In the genomic region with DNA sequence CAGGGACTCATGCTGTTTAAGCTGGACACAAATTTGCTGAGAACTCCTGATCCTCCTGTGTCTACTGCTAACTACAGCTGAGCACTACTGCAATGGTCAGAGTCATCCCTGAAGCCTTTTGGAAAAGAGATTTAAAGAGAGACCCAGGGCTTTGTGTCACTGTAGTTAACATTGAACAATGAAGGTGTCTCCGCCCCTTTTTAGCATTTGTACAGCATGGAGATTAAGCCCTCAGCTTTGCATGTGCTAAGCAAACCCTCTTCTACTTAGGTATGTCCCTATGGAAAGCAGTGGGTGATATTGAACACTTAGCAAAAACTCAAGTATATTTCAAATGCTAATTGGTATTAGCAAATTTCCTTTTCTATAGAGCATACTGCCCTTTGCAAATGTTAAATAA, we compare ENCODE assay signal across 21 mouse cellular contexts.
"Had no signal": no experiment of that assay in that cellular context is flagged by ENCODE, and none has a peak within 500 bp of the region (broad histone marks: within the 10 kb centered on the region; RNA-seq: fewer than 3 reads in every experiment).

No protein-coding gene starts in this region.

- H3K9me3 ChIP-seq: lung, embryonic 15.5 days; midbrain, embryonic 10.5 days; midbrain, embryonic 12.5 days; neural tube, embryonic 13.5 days; neural tube, embryonic 15.5 days; stomach, embryonic 15.5 days had no signal

- H3K4me3 ChIP-seq: lung, embryonic 15.5 days; midbrain, embryonic 10.5 days; midbrain, embryonic 12.5 days; myocyte; neural tube, embryonic 13.5 days; neural tube, embryonic 15.5 days; stomach, embryonic 15.5 days had no signal

- H3K36me3 ChIP-seq: lung, embryonic 15.5 days; midbrain, embryonic 10.5 days; midbrain, embryonic 12.5 days; neural tube, embryonic 13.5 days; neural tube, embryonic 15.5 days; stomach, embryonic 15.5 days had no signal

- H3K4me1 ChIP-seq: midbrain, embryonic 10.5 days; midbrain, embryonic 12.5 days; neural tube, embryonic 13.5 days; neural tube, embryonic 15.5 days; stomach, embryonic 15.5 days had no signal

- DNase-seq: liver, postnatal 0 days; lung, adult 2 months; lung, postnatal 14 days; lung, postnatal 36 days; midbrain, embryonic 14.5 days; retina, postnatal 1 day; right cerebral cortex, adult 18-20 months; right cerebral cortex, postnatal 25 days; right cerebral cortex, postnatal 4 days; spleen, adult 18-20 months; thymus, adult 2 months; thymus, postnatal 25 days; thymus, postnatal 4 days had no signal

- H3K27me3 ChIP-seq: lung, embryonic 15.5 days; midbrain, embryonic 12.5 days; neural tube, embryonic 13.5 days; neural tube, embryonic 15.5 days; stomach, embryonic 15.5 days had no signal

- H3K27ac ChIP-seq: lung, embryonic 15.5 days; midbrain, embryonic 10.5 days; midbrain, embryonic 12.5 days; neural tube, embryonic 13.5 days; neural tube, embryonic 15.5 days; stomach, embryonic 15.5 days; stomach, postnatal 0 days had no signal
